Mouse (Mus musculus) bone marrow, adult 2 months (tissue): ENCODE data around the gene Gtf3c6. TPM values are rescaled to one million over a fixed set of nuclear protein-coding genes. Genes with fewer than 3 reads are reported as not detected.
"Not testable (repeated sequence)": the region's sequence is repeated elsewhere in the genome, so short reads cannot be mapped to it uniquely, and the experiment has no call there.

Experiments used
- H3K27ac ChIP-seq: fragments of 200-500 bp; 2 replicates; pipeline ENCODE4 v1.5.1; 2012; ENCODE audit warnings: low read depth, mild to moderate bottlenecking, control low read depth, inconsistent platforms, low read length; ENCODE audit not compliant: control insufficient read depth, poor library complexity, insufficient read depth
- H3K4me1 ChIP-seq: fragments of 200-500 bp; 2 replicates; pipeline ENCODE4 v1.6.1; 2011; ENCODE audit warnings: low read length; ENCODE audit not compliant: control insufficient read depth, insufficient read depth
- H3K4me3 ChIP-seq: fragments of 200-500 bp; replicated peaks from 2 replicates; pipeline ENCODE3; 2011; ENCODE audit warnings: mild to moderate bottlenecking, low read depth, low read length, control low read depth; ENCODE audit not compliant: control insufficient read depth
- CTCF ChIP-seq: fragments of 200-500 bp; IDR thresholded peaks from 2 replicates; pipeline ENCODE4 v1.5.1; 2011; ENCODE audit warnings: low read length, control low read depth; ENCODE audit not compliant: control insufficient read depth, insufficient read depth
- POLR2A ChIP-seq: fragments of 200-500 bp; IDR thresholded peaks from 2 replicates; pipeline ENCODE4 v1.6.1; 2011; ENCODE audit warnings: low read depth, mild to moderate bottlenecking, control low read depth, low read length, borderline replicate concordance; ENCODE audit not compliant: control insufficient read depth
- WGBS: fragments of 180-500 bp; shearing (Covaris S2); methylation state at CpG from one replicate; pipeline ENCODE4 v1.1.7; 2018; 5-methylcytosine and 5-hydroxymethylcytosine counted together
- polyA plus RNA-seq: library from polyadenylated mRNA; stranded (reverse); fragments of >200 nt; gene quantifications from 2 replicates; pipeline ENCODE4 v1.2.4, GENCODE M21; 2011; ENCODE audit warnings: low replicate concordance; ENCODE audit not compliant: missing spikeins, insufficient read depth, insufficient read length

The Gtf3c6 gene
- polyA plus RNA-seq: 33.6 and 79.4 TPM in 2 replicates

DNA sequence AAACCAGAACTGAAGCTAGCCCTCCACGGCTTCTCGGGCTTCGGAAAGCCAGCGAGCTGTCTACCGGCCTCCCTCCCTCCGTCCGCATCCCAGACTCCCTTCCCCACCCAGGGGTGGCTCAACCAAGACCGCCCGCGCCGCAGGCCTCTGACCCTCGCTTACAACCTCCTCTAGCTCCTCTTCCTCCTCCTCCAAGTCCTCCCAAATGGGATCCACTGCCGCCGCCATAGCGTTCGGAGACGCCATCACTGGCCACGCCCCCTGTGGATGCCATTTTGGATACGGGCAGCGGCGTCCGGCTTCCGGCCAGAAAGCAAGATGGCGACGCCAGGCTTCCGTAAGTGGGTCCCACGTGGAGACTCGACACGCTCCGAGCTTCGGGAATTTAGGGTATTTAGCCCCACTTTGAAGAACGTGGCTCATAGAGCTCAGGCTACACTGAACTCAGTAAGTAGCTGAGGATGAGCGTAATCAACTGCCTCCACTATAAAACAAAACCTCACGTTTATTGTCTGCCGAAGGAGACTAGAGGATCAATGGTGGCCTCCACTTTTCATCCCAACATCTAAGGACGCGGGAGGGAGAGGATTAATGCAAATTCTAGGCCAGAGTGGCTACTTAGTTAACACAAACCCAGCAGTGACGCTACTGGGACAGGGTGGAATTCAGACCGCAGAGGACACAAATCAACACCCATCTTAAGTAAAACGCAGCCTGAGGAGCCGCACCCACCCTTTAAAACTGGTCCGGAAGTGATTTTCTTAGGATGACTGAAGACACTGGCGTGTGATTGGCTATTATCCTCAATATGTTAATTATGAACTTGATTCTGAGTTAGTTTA lies at the start of gene Gtf3c6:
Gtf3c6 (minus strand) TSS at position 695 of the 842 bp plus-strand sequence.
- Histone ChIP-seq H3K4me3 (peak within 1 kb of the TSS; percentile 76), H3K4me1 (peaks cover 3% of the 10 kb centered on the region; the same call in 1 of the 2 replicates), H3K27ac (peak within 1 kb of the TSS; percentile 72)
- WGBS: 1% methylated on average over 43 of the region's 43 CpGs
- TF ChIP-seq POLR2A: peak; percentile 90
- TF ChIP-seq CTCF: no peak

DNA sequence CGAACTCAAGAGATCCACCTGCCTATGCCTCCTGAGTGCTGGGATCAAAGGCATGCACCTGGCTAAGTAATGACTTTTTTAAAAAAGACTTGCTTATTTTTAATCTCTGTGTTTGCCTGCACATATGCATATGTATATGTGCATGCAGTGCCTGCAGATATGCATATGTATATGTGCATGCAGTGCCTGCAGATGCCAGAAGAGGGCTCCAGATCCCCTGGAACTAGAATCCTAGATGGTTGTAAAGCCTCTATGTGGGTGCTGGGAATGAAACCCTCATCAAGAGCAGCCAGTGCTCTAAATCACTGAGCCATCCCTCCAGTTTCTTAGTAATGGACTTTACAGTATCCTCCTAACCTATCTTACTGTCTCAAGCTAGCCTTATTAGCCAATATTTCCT lies 48.1 kb upstream of the Gtf3c6 start:
- Histone ChIP-seq H3K4me1 (no peaks in the 10 kb centered on the region), H3K4me3 (no peak overlapping the region), H3K27ac (no peak overlapping the region)
- TF ChIP-seq CTCF (no peak), POLR2A (no peak)
- WGBS: 83% methylated on average over 1 of the region's 1 CpGs

DNA sequence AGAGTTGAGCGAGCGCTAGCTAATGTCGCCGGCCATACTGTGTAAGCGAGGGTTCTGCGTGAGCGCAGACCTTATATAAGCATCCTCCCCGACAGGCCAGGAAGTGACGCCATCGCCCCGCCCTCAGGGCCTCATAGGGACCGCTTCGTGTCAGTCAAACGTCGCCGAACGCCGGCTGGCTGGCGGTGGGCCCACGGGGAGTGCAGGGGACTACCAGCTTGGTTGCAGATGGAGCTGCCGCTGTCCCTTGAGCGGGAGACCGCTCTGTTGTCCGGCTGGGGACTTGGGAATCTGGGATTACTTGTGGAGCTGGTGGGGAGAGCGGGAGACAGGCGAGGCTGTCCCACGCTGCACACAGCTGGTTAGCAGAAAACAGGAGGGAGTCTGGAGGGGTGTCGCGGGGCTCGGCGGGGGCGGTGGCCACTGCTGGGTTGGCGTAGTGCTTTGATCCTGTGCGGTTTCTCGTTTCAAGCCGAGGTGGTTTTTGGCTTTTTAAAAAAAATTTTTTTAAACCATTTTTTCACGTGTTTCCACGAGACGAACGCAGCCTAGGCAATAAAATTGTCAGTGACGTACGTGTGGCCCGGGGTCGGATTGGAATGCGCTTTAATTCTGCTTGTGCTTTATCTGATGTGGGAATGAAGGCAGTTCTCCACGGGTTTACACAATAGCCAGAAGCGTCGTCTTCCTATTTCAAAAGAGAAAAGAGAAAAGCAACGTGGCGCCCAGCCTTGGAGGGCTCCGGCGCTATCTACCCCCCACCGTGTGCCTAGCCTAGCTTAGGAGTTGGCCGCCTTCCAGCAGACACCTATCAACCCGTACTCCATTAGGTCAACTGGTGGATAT lies 44.5 kb upstream of the Gtf3c6 start, which contains the start of gene Amd1:
Amd1 (minus strand) TSS at position 47 of the 846 bp plus-strand sequence.
- TF ChIP-seq CTCF (peak; percentile 15; the same call in 1 of the 2 replicates), POLR2A (peak; percentile 80; the same call in 1 of the 2 replicates)
- peak within 1 kb of the TSS; percentile 84 for H3K27ac ChIP-seq
- peak within 1 kb of the TSS; percentile 89 for H3K4me3 ChIP-seq
- under 1% methylated on average over 55 of the region's 55 CpGs for WGBS
- no peaks in the 10 kb centered on the region; the same call in 1 of the 2 replicates for H3K4me1 ChIP-seq

DNA sequence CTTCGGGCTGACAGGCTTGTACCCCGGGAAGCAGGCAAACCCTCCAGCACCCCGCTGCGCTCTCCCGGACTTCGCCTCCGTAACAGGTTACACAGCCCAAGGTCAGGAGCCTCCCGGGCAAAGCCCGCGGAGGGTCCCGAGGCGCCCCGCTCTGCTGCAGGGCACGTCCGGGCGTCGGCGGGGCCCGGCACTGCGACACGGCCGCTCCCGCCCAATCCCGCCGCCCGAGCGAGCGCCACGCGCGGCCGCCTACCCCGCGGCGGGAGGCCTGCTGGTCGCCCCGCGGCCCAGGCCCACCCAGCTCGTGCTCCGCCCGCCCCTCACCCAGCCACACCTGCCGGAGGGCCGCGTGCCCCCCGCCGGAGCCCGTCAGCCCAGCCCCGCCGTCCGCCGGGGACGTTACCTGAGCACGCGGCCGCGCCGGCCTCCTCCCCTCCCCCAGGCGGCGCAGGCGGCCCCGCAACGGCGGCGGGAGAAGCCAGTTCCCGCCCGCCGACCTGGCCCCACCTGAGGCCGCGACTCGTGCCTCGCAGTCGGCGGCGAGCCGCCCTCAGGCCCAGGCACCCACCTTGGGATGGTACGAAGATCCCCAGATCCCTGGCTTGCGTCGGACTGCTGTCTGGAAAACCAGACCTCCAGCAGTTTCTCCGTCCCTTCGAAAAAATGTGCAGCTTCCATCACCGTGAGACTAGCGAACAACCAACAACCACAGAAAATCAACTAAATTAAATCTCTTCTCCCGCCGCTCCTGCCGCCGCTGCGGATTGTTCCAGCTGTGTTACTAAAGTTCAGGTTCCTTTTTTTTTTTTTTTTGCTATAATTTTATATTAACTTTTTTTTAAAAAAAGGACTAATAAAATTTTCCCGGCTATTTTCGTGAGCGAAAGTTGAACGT lies 43.5 kb upstream of the Gtf3c6 start:
- Histone ChIP-seq H3K27ac (peak overlapping the region; percentile 81), H3K4me3 (peak overlapping the region; percentile 85)
- under 1% methylated on average over 82 of the region's 91 CpGs for WGBS
- not testable (repeated sequence) for H3K4me1 ChIP-seq

DNA sequence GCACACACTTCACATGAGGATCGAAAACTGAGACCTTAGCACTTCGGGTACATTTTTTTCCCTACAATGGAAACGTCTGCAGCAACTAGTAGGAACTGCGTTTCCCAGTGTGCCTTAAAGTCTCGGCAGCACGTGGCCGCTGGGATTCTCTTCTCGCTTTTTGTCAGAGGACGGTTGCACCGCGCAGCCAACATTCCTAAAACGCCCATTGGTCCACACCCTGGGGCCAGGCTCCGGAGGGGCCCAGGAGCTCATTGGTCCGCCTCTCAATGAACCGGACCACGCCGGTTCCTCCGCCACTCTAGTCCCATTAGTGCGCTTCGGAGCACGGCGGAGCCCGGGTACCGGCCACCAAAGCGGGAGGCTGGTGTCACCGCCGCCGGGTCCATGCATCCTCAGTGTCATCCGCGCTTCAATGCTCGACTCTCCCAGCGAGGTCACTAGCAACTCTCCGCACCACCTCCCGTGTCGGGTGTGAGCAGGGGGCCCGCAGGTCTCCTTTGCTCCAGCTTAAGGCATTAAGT lies 42.8 kb upstream of the Gtf3c6 start:
- H3K4me3 ChIP-seq: peak overlapping the region; percentile 85
- peak; percentile 81; the same call in 1 of the 2 replicates for TF ChIP-seq POLR2A
- TF ChIP-seq CTCF: no peak
- peak overlapping the region; percentile 81 for H3K27ac ChIP-seq
- H3K4me1 ChIP-seq: no peaks in the 10 kb centered on the region; the same call in 1 of the 2 replicates
- WGBS: under 1% methylated on average over 36 of the region's 36 CpGs

DNA sequence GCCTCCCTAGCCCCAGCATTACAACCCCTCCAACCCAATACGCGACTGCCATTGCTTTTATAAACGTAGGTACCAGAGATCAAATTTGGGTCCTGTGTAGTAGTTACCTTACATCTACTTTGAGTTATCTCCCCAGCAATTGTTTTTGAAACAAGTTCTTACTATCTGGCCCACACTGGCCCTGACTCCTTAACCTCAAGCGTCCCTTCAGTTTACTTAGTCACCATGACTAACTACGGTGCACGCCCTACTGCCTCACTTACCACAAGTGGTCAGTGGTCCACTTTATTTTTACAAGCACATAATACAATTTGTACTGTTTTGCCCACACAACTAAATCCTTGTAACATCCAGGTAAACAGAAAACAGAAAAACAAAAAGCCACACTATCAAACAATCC lies 34.7 kb upstream of the Gtf3c6 start:
- H3K27ac ChIP-seq: no peak overlapping the region
- 84% methylated on average over 6 of the region's 6 CpGs for WGBS
- TF ChIP-seq CTCF (no peak), POLR2A (no peak)
- no peak overlapping the region for H3K4me3 ChIP-seq
- H3K4me1 ChIP-seq: no peaks in the 10 kb centered on the region; the same call in 1 of the 2 replicates

DNA sequence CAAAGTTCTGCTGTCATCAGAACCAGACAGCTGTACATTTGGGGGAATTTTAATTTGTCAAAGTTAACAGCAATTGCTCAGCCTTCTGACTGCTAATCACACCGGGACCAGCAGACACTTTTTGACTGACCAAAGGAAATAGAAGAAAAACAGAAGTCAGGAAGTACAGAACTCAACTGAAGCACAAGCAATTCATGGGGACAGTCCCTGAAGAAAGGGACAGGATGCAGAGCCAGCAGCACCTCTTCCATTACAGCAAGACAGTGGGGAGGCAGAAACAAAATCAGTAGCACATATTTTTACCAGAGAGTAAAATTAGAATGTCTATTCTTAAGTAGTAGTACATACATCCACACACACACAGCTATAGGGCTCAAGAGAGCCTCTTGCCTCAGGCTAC lies 28.9 kb upstream of the Gtf3c6 start:
- TF ChIP-seq POLR2A: no peak
- TF ChIP-seq CTCF: no peak
- H3K27ac ChIP-seq: no peak overlapping the region
- H3K4me3 ChIP-seq: no peak overlapping the region
- no peaks in the 10 kb centered on the region for H3K4me1 ChIP-seq
- 22% methylated on average over 1 of the region's 1 CpGs for WGBS
